Mouse (Mus musculus): Measurements from ENCODE around the gene Iba57. TPM values are rescaled to one million over a fixed set of nuclear protein-coding genes. Genes with fewer than 3 reads are reported as not detected.

The Iba57 gene
- polyA plus RNA-seq, 1 experiment from 2014 or later: 2.9 TPM

- no peak overlapping the region for H3K27ac ChIP-seq
- WGBS (ENCODE audit: missing documents): 98% methylated on average over 4 of the region's 4 CpGs
- no peaks in the 10 kb centered on the region; the same call in 1 of the 2 replicates for H3K79me2 ChIP-seq (ENCODE audit: inconsistent target)
- H3K4me3 ChIP-seq (ENCODE audit: inconsistent target): no peak overlapping the region
- peaks cover 20% of the 10 kb centered on the region; the same call in 1 of the 2 replicates for H3K36me3 ChIP-seq (ENCODE audit: inconsistent target)
Observed at GRCm38 (mm10) chr11:59159558-59159957, 4.0 kb downstream of the Iba57 start.

- Histone ChIP-seq H3K27ac (no peak overlapping the region), H3K36me3 (ENCODE audit: inconsistent target) (peaks cover 20% of the 10 kb centered on the region; the same call in 1 of the 2 replicates), H3K79me2 (ENCODE audit: inconsistent target) (no peaks in the 10 kb centered on the region; the same call in 1 of the 2 replicates), H3K4me3 (ENCODE audit: inconsistent target) (no peak overlapping the region)
- WGBS (ENCODE audit: missing documents): 92% methylated on average over 9 of the region's 13 CpGs
Observed at GRCm38 (mm10) chr11:59159099-59159498, 4.4 kb downstream of the Iba57 start.

GRCm38 (mm10) chr11:59155900-59156299, 7.6 kb downstream of the Iba57 start:
- H3K4me3 ChIP-seq (ENCODE audit: inconsistent target): no peak overlapping the region
- 98% methylated on average over 5 of the region's 5 CpGs for WGBS (ENCODE audit: missing documents)
- H3K36me3 ChIP-seq (ENCODE audit: inconsistent target): peaks cover 20% of the 10 kb centered on the region; the same call in 1 of the 2 replicates
- H3K79me2 ChIP-seq (ENCODE audit: inconsistent target): no peaks in the 10 kb centered on the region
- H3K27ac ChIP-seq: no peak overlapping the region

- Histone ChIP-seq H3K27ac (no peak overlapping the region), H3K79me2 (ENCODE audit: inconsistent target) (no peaks in the 10 kb centered on the region), H3K36me3 (ENCODE audit: inconsistent target) (peaks cover 20% of the 10 kb centered on the region; the same call in 1 of the 2 replicates), H3K4me3 (ENCODE audit: inconsistent target) (no peak overlapping the region)
- 90% methylated on average over 7 of the region's 7 CpGs for WGBS (ENCODE audit: missing documents)
Observed at GRCm38 (mm10) chr11:59154220-59154619, 9.3 kb downstream of the Iba57 start.

GRCm38 (mm10) chr11:59151729-59152128, 11.8 kb downstream of the Iba57 start:
- WGBS (ENCODE audit: missing documents): 57% methylated on average over 3 of the region's 3 CpGs
- Histone ChIP-seq H3K79me2 (ENCODE audit: inconsistent target) (no peaks in the 10 kb centered on the region), H3K4me3 (ENCODE audit: inconsistent target) (no peak overlapping the region), H3K27ac (no peak overlapping the region), H3K36me3 (ENCODE audit: inconsistent target) (peaks cover 10% of the 10 kb centered on the region; the same call in 1 of the 2 replicates)

- WGBS (ENCODE audit: missing documents): 74% methylated on average over 3 of the region's 3 CpGs
- H3K4me3 ChIP-seq (ENCODE audit: inconsistent target): no peak overlapping the region
Observed at GRCm38 (mm10) chr11:59149302-59149701, 14.2 kb downstream of the Iba57 start.

GRCm38 (mm10) chr11:59142962-59143361, 20.6 kb downstream of the Iba57 start:
- Histone ChIP-seq H3K27ac (no peak overlapping the region), H3K36me3 (ENCODE audit: inconsistent target) (no peaks in the 10 kb centered on the region), H3K79me2 (ENCODE audit: inconsistent target) (no peaks in the 10 kb centered on the region), H3K4me3 (ENCODE audit: inconsistent target) (no peak overlapping the region)
- WGBS (ENCODE audit: missing documents): 86% methylated on average over 5 of the region's 5 CpGs

More at GRCm38 (mm10) chr11:59149302-59149701, 14.2 kb downstream of the Iba57 start:
- H3K79me2 ChIP-seq (ENCODE audit: inconsistent target): no peaks in the 10 kb centered on the region
- no peaks in the 10 kb centered on the region for H3K36me3 ChIP-seq (ENCODE audit: inconsistent target)
- no peak overlapping the region for H3K27ac ChIP-seq

GRCm38 (mm10) chr11:59141772-59142370, 21.7 kb downstream of the Iba57 start:
- Histone ChIP-seq H3K27ac (no peak overlapping the region), H3K79me2 (ENCODE audit: inconsistent target) (no peaks in the 10 kb centered on the region), H3K4me3 (ENCODE audit: inconsistent target) (no peak overlapping the region), H3K36me3 (ENCODE audit: inconsistent target) (no peaks in the 10 kb centered on the region)
- 5% methylated on average over 12 of the region's 14 CpGs for WGBS (ENCODE audit: missing documents)

GRCm38 (mm10) chr11:59138537-59139486, 24.7 kb downstream of the Iba57 start:
- Histone ChIP-seq H3K36me3 (ENCODE audit: inconsistent target) (no peaks in the 10 kb centered on the region), H3K4me3 (ENCODE audit: inconsistent target) (no peak overlapping the region), H3K27ac (no peak overlapping the region), H3K79me2 (ENCODE audit: inconsistent target) (no peaks in the 10 kb centered on the region)
- 90% methylated on average over 16 of the region's 19 CpGs for WGBS (ENCODE audit: missing documents)

- WGBS (ENCODE audit: missing documents): 85% methylated on average over 12 of the region's 12 CpGs
- Histone ChIP-seq H3K27ac (no peak overlapping the region), H3K4me3 (ENCODE audit: inconsistent target) (no peak overlapping the region), H3K36me3 (ENCODE audit: inconsistent target) (no peaks in the 10 kb centered on the region), H3K79me2 (ENCODE audit: inconsistent target) (no peaks in the 10 kb centered on the region)
Observed at GRCm38 (mm10) chr11:59136994-59137706, 26.4 kb downstream of the Iba57 start.

GRCm38 (mm10) chr11:59135904-59136452, 27.6 kb downstream of the Iba57 start, which contains the start of gene Obscn:
Obscn (minus strand) TSS chr11:59136402.
- no peaks in the 10 kb centered on the region for H3K79me2 ChIP-seq (ENCODE audit: inconsistent target)
- H3K36me3 ChIP-seq (ENCODE audit: inconsistent target): no peaks in the 10 kb centered on the region
- H3K4me3 ChIP-seq (ENCODE audit: inconsistent target): no peak within 1 kb of the TSS
- no peak within 1 kb of the TSS for H3K27ac ChIP-seq
- WGBS (ENCODE audit: missing documents): 26% methylated on average over 44 of the region's 44 CpGs

- 12% methylated on average over 55 of the region's 55 CpGs for WGBS (ENCODE audit: missing documents)
- H3K4me3 ChIP-seq (ENCODE audit: inconsistent target): no peak overlapping the region
- H3K36me3 ChIP-seq (ENCODE audit: inconsistent target): no peaks in the 10 kb centered on the region
- no peaks in the 10 kb centered on the region for H3K79me2 ChIP-seq (ENCODE audit: inconsistent target)
- no peak overlapping the region for H3K27ac ChIP-seq
Observed at GRCm38 (mm10) chr11:59135051-59135820, 28.3 kb downstream of the Iba57 start.

- no peak overlapping the region for H3K4me3 ChIP-seq (ENCODE audit: inconsistent target)
- no peak overlapping the region for H3K27ac ChIP-seq
- H3K79me2 ChIP-seq (ENCODE audit: inconsistent target): no peaks in the 10 kb centered on the region
- WGBS (ENCODE audit: missing documents): 7% methylated on average over 33 of the region's 35 CpGs
- H3K36me3 ChIP-seq (ENCODE audit: inconsistent target): no peaks in the 10 kb centered on the region
Observed at GRCm38 (mm10) chr11:59134373-59134997, 29.1 kb downstream of the Iba57 start.

All from macrophage (primary cell).